Mouse (Mus musculus): ENCODE data around the gene Car5b. TPM values are rescaled to one million over a fixed set of nuclear protein-coding genes. Genes with fewer than 3 reads are reported as not detected.

The Car5b gene
- polyA plus RNA-seq, 1 experiment from 2014 or later: 0.26 TPM

- ATAC-seq (ENCODE audit: insufficient number of reproducible peaks, low FRiP score): no peak
- no peak overlapping the region for H3K4me2 ChIP-seq
- no peaks in the 10 kb centered on the region for H3K27me3 ChIP-seq (replicated peaks)
- no peaks in the 10 kb centered on the region for H3K4me1 ChIP-seq (replicated peaks)
- H3K36me3 ChIP-seq: no peaks in the 10 kb centered on the region
- no peak overlapping the region for H3K4me3 ChIP-seq
- no peak overlapping the region for H3K9ac ChIP-seq
- 65% methylated on average over 2 of the region's 2 CpGs for WGBS
- H3K9me3 ChIP-seq (replicated peaks): no peaks in the 10 kb centered on the region
- no peak overlapping the region for H3K27ac ChIP-seq (ENCODE audit: poor library complexity, severe bottlenecking)
These were observed 7.6 kb upstream of the Car5b start for GRCm38 (mm10) chrX:164035401-164035800.

- Histone ChIP-seq H3K36me3 (no peaks in the 10 kb centered on the region), H3K4me1 (replicated peaks) (no peaks in the 10 kb centered on the region), H3K4me2 (no peak overlapping the region), H3K9me3 (replicated peaks) (no peaks in the 10 kb centered on the region), H3K9ac (no peak overlapping the region), H3K27ac (ENCODE audit: poor library complexity, severe bottlenecking) (no peak overlapping the region), H3K27me3 (replicated peaks) (no peaks in the 10 kb centered on the region), H3K4me3 (no peak overlapping the region)
- no peak for ATAC-seq (ENCODE audit: insufficient number of reproducible peaks, low FRiP score)
- 69% methylated on average over 7 of the region's 7 CpGs for WGBS
These were observed 4.7 kb upstream of the Car5b start for GRCm38 (mm10) chrX:164032526-164032925.

- Histone ChIP-seq H3K4me1 (replicated peaks) (no peaks in the 10 kb centered on the region), H3K4me3 (no peak overlapping the region), H3K4me2 (no peak overlapping the region), H3K27me3 (replicated peaks) (no peaks in the 10 kb centered on the region), H3K27ac (ENCODE audit: poor library complexity, severe bottlenecking) (no peak overlapping the region), H3K36me3 (no peaks in the 10 kb centered on the region), H3K9ac (no peak overlapping the region), H3K9me3 (replicated peaks) (no peaks in the 10 kb centered on the region)
- ATAC-seq (ENCODE audit: insufficient number of reproducible peaks, low FRiP score): no peak
- 85% methylated on average over 3 of the region's 3 CpGs for WGBS
These were observed 12.2 kb downstream of the Car5b start for GRCm38 (mm10) chrX:164015636-164016035.

DNA sequence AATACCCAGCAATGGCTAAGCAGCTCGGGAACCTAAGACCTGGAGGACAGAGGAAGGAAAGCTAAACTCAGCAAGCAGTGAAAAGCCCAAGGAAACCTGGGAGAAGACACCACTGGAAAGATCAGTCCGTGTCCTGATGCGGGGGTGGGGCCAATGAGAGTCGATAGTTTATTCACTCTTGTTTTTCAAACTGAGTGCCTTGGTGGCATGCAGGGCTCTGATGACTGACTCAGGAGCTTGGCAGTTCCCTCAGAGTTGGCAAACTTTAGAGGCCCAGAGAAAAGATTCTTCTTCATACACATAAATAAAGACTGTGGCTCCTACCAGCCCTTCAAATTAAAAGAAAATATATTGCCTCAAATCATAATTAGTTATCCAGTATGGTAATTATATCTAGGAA, 12.8 kb downstream of the Car5b start:
- no peak for ATAC-seq (ENCODE audit: insufficient number of reproducible peaks, low FRiP score)
- Histone ChIP-seq H3K27me3 (replicated peaks) (no peaks in the 10 kb centered on the region), H3K9ac (no peak overlapping the region), H3K36me3 (no peaks in the 10 kb centered on the region), H3K4me1 (replicated peaks) (no peaks in the 10 kb centered on the region), H3K4me2 (no peak overlapping the region), H3K4me3 (no peak overlapping the region), H3K27ac (ENCODE audit: poor library complexity, severe bottlenecking) (no peak overlapping the region), H3K9me3 (replicated peaks) (no peaks in the 10 kb centered on the region)
- WGBS: 68% methylated on average over 4 of the region's 4 CpGs

DNA sequence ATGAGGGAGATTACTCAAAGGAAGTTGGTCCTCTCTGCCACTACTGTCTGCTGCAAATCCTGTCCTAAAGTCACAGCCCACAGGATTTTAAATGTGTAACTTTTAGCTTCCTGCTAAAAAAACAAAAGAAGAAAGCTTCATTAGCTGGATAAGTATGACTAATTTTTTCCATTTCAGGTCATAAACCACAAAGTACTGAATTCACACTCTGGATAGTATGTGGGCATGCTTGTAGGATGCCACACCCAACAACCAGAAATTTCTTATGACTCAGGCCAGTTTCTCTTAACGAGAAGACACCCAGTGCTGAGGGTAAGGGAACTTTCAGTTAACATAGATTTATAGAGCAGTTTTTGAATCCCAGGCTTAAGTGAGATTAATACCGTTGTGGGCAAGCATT, 14.5 kb downstream of the Car5b start:
- Histone ChIP-seq H3K4me2 (no peak overlapping the region), H3K36me3 (no peaks in the 10 kb centered on the region), H3K4me1 (replicated peaks) (no peaks in the 10 kb centered on the region), H3K27me3 (replicated peaks) (no peaks in the 10 kb centered on the region), H3K4me3 (no peak overlapping the region), H3K9me3 (replicated peaks) (no peaks in the 10 kb centered on the region), H3K9ac (no peak overlapping the region), H3K27ac (ENCODE audit: poor library complexity, severe bottlenecking) (no peak overlapping the region)
- no peak for ATAC-seq (ENCODE audit: insufficient number of reproducible peaks, low FRiP score)
- WGBS: 73% methylated on average over 2 of the region's 2 CpGs

GRCm38 (mm10) chrX:164004809-164005208, 23.0 kb downstream of the Car5b start:
- WGBS: 32% methylated on average over 2 of the region's 2 CpGs
- no peaks in the 10 kb centered on the region for H3K27me3 ChIP-seq (replicated peaks)
- H3K36me3 ChIP-seq: no peaks in the 10 kb centered on the region
- no peak overlapping the region for H3K9ac ChIP-seq
- H3K4me2 ChIP-seq: no peak overlapping the region
- no peak overlapping the region for H3K27ac ChIP-seq (ENCODE audit: poor library complexity, severe bottlenecking)
- H3K9me3 ChIP-seq (replicated peaks): no peaks in the 10 kb centered on the region
- ATAC-seq (ENCODE audit: insufficient number of reproducible peaks, low FRiP score): no peak
- no peaks in the 10 kb centered on the region for H3K4me1 ChIP-seq (replicated peaks)
- no peak overlapping the region for H3K4me3 ChIP-seq

- Histone ChIP-seq H3K27ac (ENCODE audit: poor library complexity, severe bottlenecking) (no peak overlapping the region), H3K36me3 (no peaks in the 10 kb centered on the region), H3K4me1 (replicated peaks) (no peaks in the 10 kb centered on the region), H3K4me2 (no peak overlapping the region), H3K4me3 (no peak overlapping the region), H3K9me3 (replicated peaks) (no peaks in the 10 kb centered on the region), H3K9ac (no peak overlapping the region), H3K27me3 (replicated peaks) (no peaks in the 10 kb centered on the region)
- WGBS: 59% methylated on average over 1 of the region's 1 CpGs
- ATAC-seq (ENCODE audit: insufficient number of reproducible peaks, low FRiP score): no peak
These were observed 27.9 kb downstream of the Car5b start for GRCm38 (mm10) chrX:163999848-164000247.

DNA sequence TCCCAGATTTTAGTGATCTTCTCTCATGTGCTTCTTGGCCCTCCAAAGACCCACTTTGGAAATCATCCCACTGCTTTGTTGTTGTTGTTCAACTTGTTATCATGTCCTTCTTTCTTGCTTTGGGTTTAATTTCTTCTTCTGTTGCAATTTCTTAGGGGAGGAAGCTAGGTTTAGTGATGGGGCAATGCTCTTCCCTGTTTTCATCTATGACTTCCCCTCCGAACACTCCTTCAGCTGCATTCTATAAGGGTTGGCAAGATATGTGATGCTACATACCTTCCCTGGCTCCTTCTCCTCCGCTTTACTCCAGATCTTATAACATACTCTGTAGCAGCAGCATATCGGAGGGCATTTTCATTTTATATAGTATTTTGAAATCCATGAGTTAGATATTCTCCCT, 31.0 kb downstream of the Car5b start:
- Histone ChIP-seq H3K27ac (ENCODE audit: poor library complexity, severe bottlenecking) (no peak overlapping the region), H3K9ac (no peak overlapping the region), H3K36me3 (no peaks in the 10 kb centered on the region), H3K4me1 (replicated peaks) (no peaks in the 10 kb centered on the region), H3K4me2 (no peak overlapping the region), H3K27me3 (replicated peaks) (no peaks in the 10 kb centered on the region), H3K4me3 (no peak overlapping the region), H3K9me3 (replicated peaks) (no peaks in the 10 kb centered on the region)
- no peak for ATAC-seq (ENCODE audit: insufficient number of reproducible peaks, low FRiP score)
- WGBS: 81% methylated on average over 3 of the region's 3 CpGs

GRCm38 (mm10) chrX:163987718-163988374, 40.0 kb downstream of the Car5b start:
- no peak overlapping the region for H3K4me2 ChIP-seq
- WGBS: 62% methylated on average over 3 of the region's 3 CpGs

DNA sequence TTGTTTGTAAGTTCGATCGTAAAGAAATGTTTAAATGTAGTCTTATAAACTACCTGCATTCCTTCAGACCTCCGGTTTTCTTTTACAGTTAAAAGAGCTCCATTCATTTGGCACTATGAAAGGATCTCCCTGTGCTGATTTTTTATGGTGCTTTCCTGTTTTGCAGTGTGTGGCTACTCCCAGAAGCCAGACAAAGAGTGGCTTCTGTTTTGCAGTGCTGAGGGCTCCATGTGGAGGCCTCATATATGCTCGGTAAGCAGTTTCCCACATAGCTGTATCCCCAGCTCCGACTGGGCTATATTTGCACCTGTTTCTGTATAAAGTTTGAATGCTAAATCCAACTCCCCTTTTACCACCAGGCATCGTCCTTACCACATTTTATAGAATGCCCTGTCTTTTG, 45.7 kb downstream of the Car5b start:
- Histone ChIP-seq H3K27ac (ENCODE audit: poor library complexity, severe bottlenecking) (no peak overlapping the region), H3K4me2 (no peak overlapping the region), H3K4me1 (replicated peaks) (no peaks in the 10 kb centered on the region), H3K27me3 (replicated peaks) (no peaks in the 10 kb centered on the region), H3K9ac (no peak overlapping the region), H3K4me3 (no peak overlapping the region), H3K36me3 (no peaks in the 10 kb centered on the region), H3K9me3 (replicated peaks) (no peaks in the 10 kb centered on the region)
- ATAC-seq (ENCODE audit: insufficient number of reproducible peaks, low FRiP score): no peak
- 79% methylated on average over 6 of the region's 6 CpGs for WGBS

More at GRCm38 (mm10) chrX:163987718-163988374, 40.0 kb downstream of the Car5b start:
- Histone ChIP-seq H3K9me3 (replicated peaks) (no peaks in the 10 kb centered on the region), H3K36me3 (no peaks in the 10 kb centered on the region), H3K27me3 (replicated peaks) (no peaks in the 10 kb centered on the region), H3K4me1 (replicated peaks) (no peaks in the 10 kb centered on the region), H3K27ac (ENCODE audit: poor library complexity, severe bottlenecking) (no peak overlapping the region), H3K9ac (no peak overlapping the region), H3K4me3 (no peak overlapping the region)
- ATAC-seq (ENCODE audit: insufficient number of reproducible peaks, low FRiP score): no peak

DNA sequence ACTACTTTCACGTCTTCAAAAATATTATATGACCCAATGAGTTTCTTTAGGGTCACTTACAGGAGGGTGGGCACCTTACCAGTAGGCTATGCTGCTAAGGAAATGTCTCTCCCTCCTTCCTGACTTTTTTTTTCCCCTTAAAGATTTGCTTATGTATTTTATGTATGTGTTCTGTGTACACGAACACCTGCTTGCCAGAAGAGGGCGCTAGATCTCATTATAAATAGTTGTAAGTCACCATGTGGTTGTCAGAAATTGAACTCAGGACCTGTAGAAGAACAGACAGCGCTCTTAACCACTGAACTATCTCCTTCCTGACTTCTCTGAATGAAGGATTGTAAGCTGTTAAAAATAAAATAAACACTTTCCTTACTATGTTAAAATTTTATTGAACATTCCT, 46.3 kb downstream of the Car5b start:
- ATAC-seq (ENCODE audit: insufficient number of reproducible peaks, low FRiP score): no peak
- Histone ChIP-seq H3K36me3 (no peaks in the 10 kb centered on the region), H3K4me2 (no peak overlapping the region), H3K4me1 (replicated peaks) (no peaks in the 10 kb centered on the region), H3K27me3 (replicated peaks) (no peaks in the 10 kb centered on the region), H3K4me3 (no peak overlapping the region), H3K9ac (no peak overlapping the region), H3K27ac (ENCODE audit: poor library complexity, severe bottlenecking) (no peak overlapping the region), H3K9me3 (replicated peaks) (no peaks in the 10 kb centered on the region)
- WGBS: 47% methylated on average over 4 of the region's 4 CpGs

DNA sequence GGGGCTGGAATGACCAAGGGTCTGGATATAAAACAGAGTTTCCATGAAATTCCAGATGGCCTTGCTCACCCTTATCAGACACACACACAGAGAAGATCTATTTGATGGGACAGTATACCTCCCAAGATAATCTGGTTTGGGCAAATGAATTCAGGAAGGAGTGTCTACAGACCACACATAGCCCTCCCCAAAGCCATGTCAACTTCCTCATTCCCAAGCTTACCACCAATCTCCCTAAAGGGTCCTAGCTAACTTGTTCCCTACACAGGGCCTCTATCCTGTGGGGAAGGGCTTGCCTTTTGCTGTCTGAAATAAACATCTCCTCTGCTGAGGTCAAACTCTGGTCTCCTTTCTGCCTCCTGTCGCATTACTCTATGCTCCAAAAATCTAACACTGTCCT, 46.7 kb downstream of the Car5b start:
- ATAC-seq (ENCODE audit: insufficient number of reproducible peaks, low FRiP score): no peak
- no peak overlapping the region for H3K27ac ChIP-seq (ENCODE audit: poor library complexity, severe bottlenecking)
- no peaks in the 10 kb centered on the region for H3K9me3 ChIP-seq (replicated peaks)
- no peaks in the 10 kb centered on the region for H3K27me3 ChIP-seq (replicated peaks)
- no peaks in the 10 kb centered on the region for H3K36me3 ChIP-seq
- H3K4me3 ChIP-seq: no peak overlapping the region
- no peak overlapping the region for H3K4me2 ChIP-seq
- H3K9ac ChIP-seq: no peak overlapping the region
- no peaks in the 10 kb centered on the region for H3K4me1 ChIP-seq (replicated peaks)
- 88% methylated on average over 1 of the region's 1 CpGs for WGBS
